Mouse (Mus musculus) ES-E14 (cell line): Measurements from ENCODE around the gene Dguok. TPM values are rescaled to one million over a fixed set of nuclear protein-coding genes. Genes with fewer than 3 reads are reported as not detected.

ENCODE experiments used
- DNase-seq: peaks from one replicate; pipeline ENCODE4 v3.0.0-alpha.2; 2013; ENCODE audit warnings: low read depth, low spot score
- H3K27ac ChIP-seq: 2 replicates; pipeline ENCODE4 v1.5.1; 2012; ENCODE audit warnings: low read depth, mild to moderate bottlenecking, low read length, moderate library complexity, mixed read lengths; ENCODE audit not compliant: poor library complexity, insufficient read depth, severe bottlenecking
- H3K36me3 ChIP-seq: 2 replicates; pipeline ENCODE4 v1.6.1; 2012; ENCODE audit warnings: mild to moderate bottlenecking, low read length, moderate library complexity, mixed read lengths; ENCODE audit not compliant: control insufficient read depth, poor library complexity, insufficient read depth, severe bottlenecking
- H3K4me1 ChIP-seq, 2 experiments: fragments of 150-350 bp in 1 of 2; sonication (generic) in 1 of 2; 2 replicates each; pipeline ENCODE4 v1.6.1; 2012; ENCODE audit warnings: low read length in 2 of 2, mild to moderate bottlenecking in 1 of 2, mixed read lengths in 1 of 2; ENCODE audit not compliant: control insufficient read depth in 2 of 2, insufficient read depth in 2 of 2, poor library complexity in 1 of 2
- H3K4me3 ChIP-seq, 2 experiments: fragments of 150-350 bp in 1 of 2; sonication (generic) in 1 of 2; 2 replicates each; pipeline ENCODE4 v1.5.1; 2012; ENCODE audit warnings: low read length in 2 of 2, low read depth in 1 of 2, mild to moderate bottlenecking in 1 of 2, mixed read lengths in 1 of 2; ENCODE audit not compliant: insufficient read depth in 1 of 2, poor library complexity in 1 of 2, severe bottlenecking in 1 of 2
- H3K9ac ChIP-seq: 2 replicates; pipeline ENCODE4 v1.6.1; 2012; ENCODE audit warnings: low read depth, mild to moderate bottlenecking, low read length, mixed read lengths; ENCODE audit not compliant: poor library complexity, insufficient read depth, severe bottlenecking
- H3K9me3 ChIP-seq: fragments of 150-350 bp; sonication (generic); 2 replicates; pipeline ENCODE4 v1.6.1; 2012; ENCODE audit warnings: low read depth, mild to moderate bottlenecking, low read length; ENCODE audit not compliant: control insufficient read depth, insufficient read depth
- CHD2 ChIP-seq: IDR thresholded peaks from 2 replicates; pipeline ENCODE4 v1.6.1; 2014; ENCODE audit warnings: mild to moderate bottlenecking, low read depth, low read length, inconsistent platforms
- HCFC1 ChIP-seq: IDR thresholded peaks from 2 replicates; pipeline ENCODE4 v1.6.1; 2012; ENCODE audit warnings: low read length, inconsistent platforms, borderline replicate concordance; ENCODE audit not compliant: insufficient read depth
- MAFK ChIP-seq: IDR thresholded peaks from 2 replicates; pipeline ENCODE4 v1.6.1; 2014; ENCODE audit warnings: mild to moderate bottlenecking, low read depth, low read length, inconsistent platforms; ENCODE audit not compliant: insufficient read depth
- ZC3H11A ChIP-seq: IDR thresholded peaks from 2 replicates; pipeline ENCODE4 v1.6.1; 2012; ENCODE audit warnings: low read depth, mild to moderate bottlenecking, inconsistent platforms, low read length, borderline replicate concordance
- ZNF384 ChIP-seq: IDR thresholded peaks from 2 replicates; pipeline ENCODE4 v1.6.1; 2012; ENCODE audit warnings: low read depth, low read length, inconsistent platforms
- in situ Hi-C, 2 experiments: fragments of 600-800 bp; cut with MboI; formaldehyde crosslinking; loops; one replicate each; pipeline ENCODE4 v1.15.1; 2025; ENCODE audit warnings: low sequenced_read_pairs in 2 of 2, inconsistent platforms in 1 of 2; ENCODE audit not compliant: unreplicated experiment in 2 of 2
- total RNA-seq: library from RNA; depleted of rRNA; stranded (reverse); fragments of 300-350 nt; gene quantifications from 2 replicates; pipeline ENCODE4 v1.2.3, GENCODE M21; 2012

Gene Dguok
- total RNA-seq, 1 experiment = 21.4 TPM

- Histone ChIP-seq H3K9ac (no peak overlapping the region), H3K9me3 (no peaks in the 10 kb centered on the region), H3K27ac (no peak overlapping the region), H3K4me1 (no peaks in the 10 kb centered on the region), H3K4me3 (no peak overlapping the region), H3K36me3 (no peaks in the 10 kb centered on the region)
- TF ChIP-seq ZC3H11A (no peak), MAFK (no peak), HCFC1 (no peak), CHD2 (no peak), ZNF384 (no peak)
- in situ Hi-C loops = no loop called here
- DNase-seq = no peak
These were observed 57.3 kb downstream of the Dguok start for GRCm38 (mm10) chr6:83449440-83449839.

GRCm38 (mm10) chr6:83448911-83449310 is 57.9 kb downstream of the Dguok start:
- DNase-seq = no peak
- Histone ChIP-seq H3K27ac (no peak overlapping the region), H3K9ac (no peak overlapping the region), H3K36me3 (no peaks in the 10 kb centered on the region), H3K4me3 (no peak overlapping the region), H3K4me1 (no peaks in the 10 kb centered on the region), H3K9me3 (no peaks in the 10 kb centered on the region)
- TF ChIP-seq ZC3H11A (no peak), ZNF384 (no peak), CHD2 (no peak), HCFC1 (no peak), MAFK (no peak)
- in situ Hi-C loops = no loop called here

- no peak for DNase-seq
- Histone ChIP-seq H3K36me3 (no peaks in the 10 kb centered on the region), H3K9ac (no peak overlapping the region), H3K9me3 (no peaks in the 10 kb centered on the region), H3K27ac (no peak overlapping the region), H3K4me3 (no peak overlapping the region), H3K4me1 (no peaks in the 10 kb centered on the region)
- in situ Hi-C loops = no loop called here
- TF ChIP-seq ZC3H11A = no peak
These were observed 59.7 kb downstream of the Dguok start for GRCm38 (mm10) chr6:83447031-83447430.

GRCm38 (mm10) chr6:83445796-83446195 is 61.0 kb downstream of the Dguok start:
- TF ChIP-seq ZNF384 (no peak), MAFK (no peak), CHD2 (no peak), ZC3H11A (no peak), HCFC1 (no peak)
- H3K4me1 ChIP-seq = peaks cover 0 to 2% of the 10 kb centered on the region in 2 experiments; a peak in 1 of 4 replicates
- H3K9me3 ChIP-seq = no peaks in the 10 kb centered on the region
- H3K27ac ChIP-seq = no peak overlapping the region
- H3K9ac ChIP-seq = no peak overlapping the region
- H3K4me3 ChIP-seq = no peak overlapping the region
- no peak for DNase-seq
- in situ Hi-C loops = no loop called here
- H3K36me3 ChIP-seq = no peaks in the 10 kb centered on the region
